In the genomic region with DNA sequence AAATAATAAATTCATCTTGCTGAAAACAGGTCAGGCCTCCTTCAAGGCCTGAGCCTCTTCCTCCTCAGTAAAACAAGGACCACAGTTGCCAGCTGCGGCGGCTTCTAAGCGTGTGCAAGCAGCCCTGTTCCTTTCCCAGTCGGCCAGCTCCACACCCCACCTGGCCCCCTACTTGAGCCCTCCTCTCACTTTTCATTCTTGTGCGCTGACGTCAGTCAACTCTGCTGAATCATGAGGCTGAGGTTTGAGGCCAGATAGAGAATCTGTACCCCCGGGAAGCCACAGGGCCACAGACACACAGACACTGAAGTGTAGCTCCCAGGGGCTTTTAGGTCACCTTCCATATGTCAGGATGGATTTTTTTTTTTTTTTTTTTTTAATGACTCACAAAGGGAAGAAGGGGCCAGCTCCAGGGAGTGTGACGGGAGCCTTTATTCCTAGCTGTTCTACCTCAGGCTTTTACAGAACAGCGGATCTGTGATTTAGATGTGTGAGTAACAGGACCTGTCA, we compare ENCODE assay signal across 12 mouse cellular contexts. TPM values are rescaled to one million over a fixed set of nuclear protein-coding genes. Genes with fewer than 3 reads are reported as not detected.
DNase-seq lines count a peak whose midpoint lies in the region; ATAC-seq and TF ChIP-seq lines count a peak whose summit lies in the region.
"Had no signal": no experiment of that assay in that cellular context is flagged by ENCODE, and none has a peak within 500 bp of the region (broad histone marks: within the 10 kb centered on the region; RNA-seq: fewer than 3 reads in every experiment).

No protein-coding gene starts in this region.

- ATAC-seq in intestine, embryonic 15.5 days: no peak
- no peak for ATAC-seq in intestine, postnatal 0 days
- peak; percentile 4 for ATAC-seq in activated CD4-positive, CD25-positive, alpha-beta regulatory T cell, adult 4 months
- ATAC-seq: forebrain, embryonic 14.5 days; intestine, embryonic 16.5 days; midbrain, embryonic 15.5 days had no signal

- H3K27ac ChIP-seq in intestine, embryonic 15.5 days: no peak overlapping the region
- no peak overlapping the region for H3K27ac ChIP-seq in intestine, postnatal 0 days (ENCODE audit: low read depth, low read length)
- H3K27ac ChIP-seq: midbrain, embryonic 15.5 days had no signal

- no peak overlapping the region for H3K9ac ChIP-seq in intestine, embryonic 15.5 days
- no peak overlapping the region for H3K9ac ChIP-seq in intestine, postnatal 0 days (ENCODE audit: low read depth, low read length)
- H3K9ac ChIP-seq: midbrain, embryonic 15.5 days had no signal

- DNase-seq in CD8-positive naive resting alpha-beta T cell, adult 2 months (ENCODE audit: low read depth in 2 of 2, low spot score in 2 of 2): peak; percentile 39 to 54
- peak; percentile 60 for DNase-seq in naive thymus-derived CD4-positive, alpha-beta T cell, adult 2 months (ENCODE audit: low read depth)
- DNase-seq in urinary bladder, postnatal 4 days (ENCODE audit: low spot score in 2 of 2): no peak
- DNase-seq in right cerebral cortex, postnatal 14 days: no peak
- DNase-seq in layer of hippocampus, postnatal 36 days: no peak

- no peaks in the 10 kb centered on the region for H3K9me3 ChIP-seq in intestine, embryonic 15.5 days
- H3K9me3 ChIP-seq in intestine, postnatal 0 days (ENCODE audit: control insufficient read depth): no peaks in the 10 kb centered on the region
- H3K9me3 ChIP-seq: midbrain, embryonic 15.5 days had no signal

- H3K36me3 ChIP-seq in intestine, embryonic 15.5 days: no peaks in the 10 kb centered on the region
- H3K36me3 ChIP-seq in intestine, postnatal 0 days (ENCODE audit: control insufficient read depth, insufficient read depth): no peaks in the 10 kb centered on the region
- H3K36me3 ChIP-seq: midbrain, embryonic 15.5 days had no signal

- H3K27me3 ChIP-seq in intestine, embryonic 15.5 days (replicated peaks): no peaks in the 10 kb centered on the region
- no peaks in the 10 kb centered on the region for H3K27me3 ChIP-seq in intestine, postnatal 0 days (replicated peaks; ENCODE audit: control insufficient read depth, insufficient read depth, low read length)

- TF ChIP-seq CTCF in intestine, postnatal 0 days (IDR thresholded peaks at IDR 0.05; ENCODE audit: low read depth): no peak

- peak overlapping the region; percentile 91; the same call in 1 of the 2 replicates for H3K4me2 ChIP-seq in intestine, embryonic 15.5 days (replicated peaks)
- H3K4me2 ChIP-seq in intestine, postnatal 0 days (replicated peaks; ENCODE audit: low read depth): no peak overlapping the region
- H3K4me2 ChIP-seq: midbrain, embryonic 15.5 days had no signal

- H3K4me1 ChIP-seq in intestine, embryonic 15.5 days (replicated peaks): peaks cover 43% of the 10 kb centered on the region
- 0 out of 2 replicates have a peak, but pooled peaks cover 8% of the 10 kb centered on the region for H3K4me1 ChIP-seq in intestine, postnatal 0 days (replicated peaks; ENCODE audit: control insufficient read depth, insufficient read depth, low read length)

- H3K4me3 ChIP-seq in intestine, embryonic 15.5 days (replicated peaks): no peak overlapping the region
- H3K4me3 ChIP-seq in intestine, postnatal 0 days (ENCODE audit: low read depth, low read length): no peak overlapping the region
- H3K4me3 ChIP-seq: midbrain, embryonic 15.5 days had no signal

- WGBS in intestine, embryonic 15.5 days: 60% methylated on average over 9 of the region's 9 CpGs
- WGBS in intestine, postnatal 0 days: 70% methylated on average over 9 of the region's 9 CpGs

RNA-seq across cellular contexts. Expression of a gene that starts 3.4 kb away (rescaled TPM):
- 5.7 and 6.9 TPM in 2 replicates for polyA plus RNA-seq in intestine, embryonic 15.5 days (2015; fragmentation: Nextera tagmentation; extraction: Ambion mirVana)
- 3.8 and 4.0 TPM in 2 replicates for polyA plus RNA-seq in intestine, postnatal 0 days (2015; fragmentation: Nextera tagmentation; extraction: Ambion mirVana)
- polyA plus RNA-seq in activated CD4-positive, CD25-positive, alpha-beta regulatory T cell, adult 4 months (2017; shearing (Covaris generic)): 1 to 10 TPM; 4.0 to 4.6 TPM
- under 1 TPM; 0.42 to 0.66 TPM for total RNA-seq in layer of hippocampus, postnatal 36 days (2021)

RNA-seq across cellular contexts. Expression of a gene that starts 6.5 kb away (rescaled TPM):
- not detected in 2 replicates for polyA plus RNA-seq in intestine, embryonic 15.5 days (2015; fragmentation: Nextera tagmentation; extraction: Ambion mirVana)
- polyA plus RNA-seq in intestine, postnatal 0 days (2015; fragmentation: Nextera tagmentation; extraction: Ambion mirVana): not detected in 2 replicates
- polyA plus RNA-seq in activated CD4-positive, CD25-positive, alpha-beta regulatory T cell, adult 4 months (2017; shearing (Covaris generic)): 1 to 10 TPM; 5.7 to 6.3 TPM
- not detected for total RNA-seq in layer of hippocampus, postnatal 36 days (2021)
- total RNA-seq: left cerebral cortex, postnatal 10 days had no signal
- polyA plus RNA-seq: forebrain, embryonic 14.5 days; intestine, embryonic 16.5 days; midbrain, embryonic 15.5 days had no signal

RNA-seq across cellular contexts. Expression of a gene that starts 8.8 kb away (rescaled TPM):
- not detected in 2 replicates for polyA plus RNA-seq in intestine, embryonic 15.5 days (2015; fragmentation: Nextera tagmentation; extraction: Ambion mirVana)
- polyA plus RNA-seq in intestine, postnatal 0 days (2015; fragmentation: Nextera tagmentation; extraction: Ambion mirVana): not detected in 2 replicates
- polyA plus RNA-seq in activated CD4-positive, CD25-positive, alpha-beta regulatory T cell, adult 4 months (2017; shearing (Covaris generic)): not detected
- not detected for total RNA-seq in layer of hippocampus, postnatal 36 days (2021)
- total RNA-seq: left cerebral cortex, postnatal 10 days had no signal
- polyA plus RNA-seq: forebrain, embryonic 14.5 days; intestine, embryonic 16.5 days; midbrain, embryonic 15.5 days had no signal

RNA-seq across cellular contexts. Expression of a gene that starts 14.0 kb away (rescaled TPM):
- not detected in 2 replicates for polyA plus RNA-seq in intestine, embryonic 15.5 days (2015; fragmentation: Nextera tagmentation; extraction: Ambion mirVana)
- polyA plus RNA-seq in intestine, postnatal 0 days (2015; fragmentation: Nextera tagmentation; extraction: Ambion mirVana): not detected in 2 replicates
- not detected for polyA plus RNA-seq in activated CD4-positive, CD25-positive, alpha-beta regulatory T cell, adult 4 months (2017; shearing (Covaris generic))
- total RNA-seq in layer of hippocampus, postnatal 36 days (2021): not detected
- total RNA-seq: left cerebral cortex, postnatal 10 days had no signal
- polyA plus RNA-seq: forebrain, embryonic 14.5 days; intestine, embryonic 16.5 days; midbrain, embryonic 15.5 days had no signal

RNA-seq across cellular contexts. Expression of a gene that starts 23.7 kb away (rescaled TPM):
- polyA plus RNA-seq in intestine, embryonic 15.5 days (2015; fragmentation: Nextera tagmentation; extraction: Ambion mirVana): not detected in 2 replicates
- polyA plus RNA-seq in intestine, postnatal 0 days (2015; fragmentation: Nextera tagmentation; extraction: Ambion mirVana): not detected in 2 replicates
- under 1 TPM in 1 of 2 experiments, not detected in 1; 0.77 TPM for polyA plus RNA-seq in activated CD4-positive, CD25-positive, alpha-beta regulatory T cell, adult 4 months (2017; shearing (Covaris generic))
- not detected for total RNA-seq in layer of hippocampus, postnatal 36 days (2021)
- total RNA-seq: left cerebral cortex, postnatal 10 days had no signal
- polyA plus RNA-seq: forebrain, embryonic 14.5 days; intestine, embryonic 16.5 days had no signal

Comparison
In these comparisons a context has a peak if more than half of its experiments do, and no peak if none do; other contexts are left out.
1. DNase-seq: peak in CD8-positive naive resting alpha-beta T cell, adult 2 months (2 of 2) and naive thymus-derived CD4-positive, alpha-beta T cell, adult 2 months (single experiment); none in urinary bladder, postnatal 4 days (0 of 2), right cerebral cortex, postnatal 14 days (single experiment) and layer of hippocampus, postnatal 36 days (0 of 2).